Mouse (Mus musculus) bone marrow macrophage, adult 2 months (primary cell): ENCODE data around the gene Six5.

Source experiments
- CTCF ChIP-seq: IDR thresholded peaks from 2 replicates; pipeline ENCODE4 v1.5.1; 2012; ENCODE audit warnings: low read depth, mild to moderate bottlenecking, low read length, moderate library complexity
- POLR2A ChIP-seq: IDR thresholded peaks from 2 replicates; pipeline ENCODE4 v1.6.1; 2012; ENCODE audit warnings: mild to moderate bottlenecking, low read depth, low read length, borderline replicate concordance

DNA sequence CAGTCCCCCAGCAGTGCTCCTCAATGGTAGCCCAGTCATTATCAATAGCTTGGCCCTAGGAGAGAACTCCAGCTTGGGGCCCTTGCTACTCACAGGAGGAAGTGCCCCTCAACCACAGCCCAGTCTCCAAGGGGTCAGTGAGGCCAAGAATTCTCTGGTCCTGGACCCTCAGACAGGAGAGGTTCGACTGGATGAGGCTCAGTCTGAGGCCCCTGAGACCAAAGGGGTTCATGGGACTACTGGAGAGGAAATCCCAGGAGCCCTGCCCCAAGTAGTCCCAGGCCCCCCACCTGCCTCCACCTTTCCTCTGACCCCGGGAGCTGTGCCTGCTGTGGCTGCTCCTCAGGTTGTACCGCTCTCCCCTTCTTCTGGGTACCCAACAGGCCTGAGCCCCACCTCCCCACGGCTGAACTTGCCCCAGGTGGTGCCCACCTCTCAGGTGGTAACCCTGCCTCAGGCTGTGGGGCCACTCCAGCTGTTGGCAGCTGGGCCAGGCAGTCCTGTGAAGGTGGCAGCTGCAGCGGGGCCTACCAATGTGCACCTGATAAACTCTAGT lies 2.1 kb downstream of the Six5 start:
- no peak for TF ChIP-seq CTCF
- no peak for TF ChIP-seq POLR2A
